Mouse (Mus musculus): Measurements from ENCODE around the gene Efcab8. TPM values are rescaled to one million over a fixed set of nuclear protein-coding genes. Genes with fewer than 3 reads are reported as not detected.

Efcab8 gene
- under 1 TPM in 1 of 2 experiments, not detected in 1; 0.28 TPM for total RNA-seq (2021)
- long read RNA-seq, partial matches to known transcripts = 0 of 1 reads
- long read RNA-seq, other reads (novel, unspliced or antisense) = 1 of 1 reads

DNA sequence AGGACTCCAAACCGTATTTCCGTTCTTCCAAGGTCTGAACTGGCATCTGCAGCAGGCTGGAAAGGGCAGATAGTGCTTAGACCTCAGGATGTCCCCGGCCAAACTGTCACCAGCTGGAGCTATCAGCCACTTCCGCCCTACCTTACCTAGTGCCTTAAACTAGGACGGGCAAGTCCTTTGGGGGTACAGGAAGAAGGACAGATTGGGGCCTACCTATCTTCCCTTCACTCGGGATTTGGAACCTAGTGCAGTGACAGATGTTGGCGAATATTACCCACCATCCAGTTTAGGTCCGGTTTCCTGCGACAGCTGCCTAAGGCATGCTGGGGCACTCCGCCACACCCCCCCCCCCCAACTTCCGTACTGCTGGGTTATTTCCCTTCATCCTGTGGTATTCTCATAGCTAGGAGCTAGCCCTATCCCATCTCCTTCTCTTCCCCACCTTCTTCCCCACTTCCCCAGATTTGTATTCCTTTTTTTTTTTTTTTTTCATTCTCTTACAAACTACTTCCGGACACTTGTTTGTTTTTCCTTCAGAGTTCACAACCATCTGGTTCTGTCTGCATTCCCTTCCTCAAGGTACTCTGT, at the start of gene Efcab8:
Gene Efcab8, plus strand, starts transcription at position 538 of the 588 bp plus-strand sequence.
- no peak for DNase-seq (ENCODE audit: low spot score in 2 of 2)

DNA sequence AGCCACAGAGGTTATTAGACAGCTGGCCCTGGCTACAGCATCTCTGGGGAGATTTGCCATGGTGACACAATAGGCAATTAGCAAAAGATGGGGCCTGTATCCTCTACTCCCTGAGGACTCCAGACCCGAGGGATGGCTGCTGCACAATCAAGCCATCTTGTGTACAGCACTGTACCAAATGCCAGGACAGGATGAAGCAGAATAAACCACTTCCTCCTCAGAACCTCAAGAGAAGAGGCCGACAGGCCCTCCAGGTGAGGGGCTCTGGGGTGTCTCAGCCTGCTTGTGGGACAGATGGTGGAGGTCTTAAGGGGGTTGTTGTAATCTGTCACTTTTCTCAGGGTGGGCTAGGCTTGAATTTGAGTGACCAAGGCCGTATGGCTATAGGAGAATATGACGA, 45.7 kb upstream of the Efcab8 start:
- no peak for DNase-seq (ENCODE audit: low spot score in 2 of 2)

DNA sequence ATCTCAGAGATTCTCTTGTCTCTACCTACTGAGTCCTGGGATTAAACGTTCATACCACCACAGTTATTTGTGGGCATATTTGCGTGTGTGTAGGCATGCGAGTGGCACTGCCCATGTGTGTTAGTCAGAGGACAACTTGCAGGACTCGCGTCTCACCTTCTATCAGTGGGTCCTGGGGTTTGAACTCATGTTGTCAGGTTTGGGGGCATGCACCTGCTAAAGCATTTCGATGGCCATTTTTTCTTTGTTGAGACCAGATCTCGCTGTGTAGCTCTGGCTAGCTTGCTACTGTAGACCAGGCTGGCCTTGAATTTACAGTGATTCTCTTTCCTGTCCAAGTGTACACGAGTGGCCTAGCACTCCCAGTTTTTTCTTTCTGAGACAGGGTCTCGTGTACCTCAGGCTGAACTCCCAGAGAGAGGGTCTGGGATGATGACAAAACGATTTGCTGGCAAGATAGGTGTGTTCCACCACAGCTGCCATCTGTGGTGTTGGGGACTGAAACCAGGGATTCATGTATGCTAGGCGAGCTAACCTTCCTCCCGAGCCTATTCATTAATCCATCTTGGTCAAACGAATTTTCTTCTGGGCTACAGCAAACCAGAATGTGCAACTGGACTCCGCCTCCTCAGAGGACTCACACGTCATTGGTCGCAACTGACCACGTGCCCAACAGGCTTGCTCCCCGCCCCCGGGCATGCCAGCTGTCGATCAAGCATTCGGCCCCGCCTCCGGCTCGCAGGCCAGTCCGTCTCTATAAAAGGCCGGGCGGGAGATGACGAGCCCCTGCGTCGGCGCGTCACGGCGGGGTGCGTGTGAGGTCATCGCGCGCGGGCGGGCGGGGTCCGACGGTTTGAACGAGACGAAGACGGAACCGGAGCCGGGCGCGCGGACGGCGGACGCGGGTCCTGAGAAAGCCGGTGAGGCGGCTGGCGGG, 39.0 kb upstream of the Efcab8 start, which contains the start of gene Mapre1:
Gene Mapre1, plus strand, starts transcription at position 775 of the 937 bp plus-strand sequence.
- DNase-seq (ENCODE audit: low spot score in 2 of 2) = peak; percentile 100

DNA sequence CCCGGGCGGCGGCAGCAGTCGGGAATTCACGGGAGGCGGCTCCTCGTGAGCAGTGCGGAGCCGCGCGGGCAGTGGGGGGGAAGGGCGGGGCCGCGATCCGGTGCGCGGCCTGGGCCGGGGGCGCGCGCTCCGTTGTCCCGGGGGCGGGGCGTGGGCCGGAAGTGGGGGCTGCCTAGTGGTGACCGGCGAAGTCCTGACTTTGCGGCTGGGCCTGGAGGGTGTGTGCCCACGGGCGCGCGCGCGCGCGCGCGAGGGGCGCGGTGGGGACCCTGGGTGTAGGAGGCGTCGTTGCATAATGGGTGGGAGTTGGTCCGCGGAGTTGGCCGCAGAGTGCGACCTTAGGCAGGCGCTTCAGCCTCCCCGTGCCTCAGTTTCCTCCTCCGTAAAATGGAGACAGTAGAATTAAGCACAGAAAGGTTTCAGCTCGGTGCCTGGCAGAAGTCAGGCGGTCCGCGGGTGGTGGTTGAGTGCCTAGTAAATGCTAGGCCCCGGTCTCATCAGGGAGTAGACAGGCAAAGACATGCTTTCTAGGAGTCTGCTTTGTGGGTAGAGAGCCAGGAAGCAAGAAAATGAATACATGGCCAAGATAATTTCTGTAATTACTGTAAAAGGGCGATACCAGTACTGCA, 38.2 kb upstream of the Efcab8 start:
- peak in 1 of 2 experiments; percentile 51 for DNase-seq (ENCODE audit: low spot score in 2 of 2)

DNA sequence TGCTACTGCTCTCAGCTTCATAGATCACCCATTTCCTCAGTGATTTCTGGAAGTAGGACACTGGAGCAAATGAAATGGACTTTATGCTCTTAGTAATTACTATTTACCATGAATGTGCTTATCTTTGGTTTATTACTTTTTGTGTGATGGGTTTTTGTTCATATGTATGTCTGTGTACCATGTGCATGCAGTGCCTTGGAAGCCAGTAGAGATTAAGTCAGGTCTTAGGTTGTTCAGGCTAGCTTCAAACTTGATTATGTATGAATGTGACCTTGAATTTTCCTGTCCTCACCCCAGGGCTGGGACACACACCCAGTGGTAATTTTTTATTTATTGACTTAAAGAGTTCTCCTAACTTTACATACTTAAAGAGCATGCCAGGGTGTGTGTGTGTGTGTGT, 31.7 kb upstream of the Efcab8 start:
- DNase-seq (ENCODE audit: low spot score in 2 of 2) = no peak

DNA sequence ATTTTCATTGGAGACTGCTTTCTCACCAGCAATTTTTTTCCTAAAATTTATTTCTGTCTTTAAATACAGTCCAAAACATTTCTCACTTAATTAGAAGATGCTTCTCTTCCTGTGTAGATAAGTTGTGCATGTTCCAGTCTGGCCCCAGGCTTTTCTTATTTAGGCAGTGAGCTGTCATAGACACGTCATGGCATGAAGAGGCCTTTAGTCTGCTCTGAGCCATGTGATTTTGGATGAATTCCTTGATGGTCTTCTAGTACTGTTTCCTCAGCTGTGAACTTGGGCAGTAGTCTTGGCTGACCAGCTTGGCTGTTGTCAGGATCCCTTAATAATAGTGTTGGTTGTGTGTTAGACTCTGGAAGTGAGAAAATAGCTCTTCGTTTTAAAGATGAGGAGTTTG, 29.4 kb upstream of the Efcab8 start:
- no peak for DNase-seq (ENCODE audit: low spot score in 2 of 2)

DNA sequence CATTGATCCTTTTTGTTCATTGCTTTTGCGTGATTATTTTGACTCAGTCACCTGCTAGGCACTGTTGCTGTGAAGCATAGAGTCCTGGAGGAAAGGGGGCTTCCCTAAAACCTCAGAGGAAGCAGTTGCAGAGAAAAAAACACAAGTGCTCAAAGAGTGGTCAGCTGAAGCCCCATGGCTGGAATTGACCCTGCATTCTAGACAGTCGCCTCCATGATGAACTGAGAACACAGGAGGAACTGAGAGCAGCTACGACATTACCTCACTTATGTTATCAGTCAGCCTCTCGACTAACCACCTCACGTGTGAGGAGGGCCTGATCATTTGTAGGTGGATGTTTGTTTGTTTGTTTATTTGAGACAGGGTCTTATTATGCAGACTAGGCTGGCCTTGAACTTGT, 17.6 kb upstream of the Efcab8 start:
- no peak for DNase-seq (ENCODE audit: low spot score in 2 of 2)

DNA sequence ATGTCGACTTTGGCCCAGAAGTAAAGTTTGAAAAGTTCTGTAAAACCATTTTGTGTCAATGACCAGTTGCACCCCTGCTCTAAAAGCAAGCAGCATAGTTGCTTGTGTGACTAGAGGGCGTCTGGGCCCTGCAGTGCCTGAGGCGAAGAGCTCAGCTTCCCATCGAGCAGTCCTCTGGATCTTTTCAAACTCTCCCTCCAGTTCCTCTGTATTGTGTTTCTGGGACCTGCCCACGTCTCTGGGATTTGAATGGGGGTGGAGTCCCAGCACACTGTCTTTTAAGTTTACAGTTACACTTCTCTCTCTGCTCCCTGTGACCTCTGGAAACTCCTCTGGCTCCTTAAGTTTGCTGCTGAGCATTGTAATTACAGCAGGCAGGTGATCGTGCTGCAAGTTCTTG, 12.2 kb upstream of the Efcab8 start:
- no peak for DNase-seq (ENCODE audit: low spot score in 2 of 2)

DNA sequence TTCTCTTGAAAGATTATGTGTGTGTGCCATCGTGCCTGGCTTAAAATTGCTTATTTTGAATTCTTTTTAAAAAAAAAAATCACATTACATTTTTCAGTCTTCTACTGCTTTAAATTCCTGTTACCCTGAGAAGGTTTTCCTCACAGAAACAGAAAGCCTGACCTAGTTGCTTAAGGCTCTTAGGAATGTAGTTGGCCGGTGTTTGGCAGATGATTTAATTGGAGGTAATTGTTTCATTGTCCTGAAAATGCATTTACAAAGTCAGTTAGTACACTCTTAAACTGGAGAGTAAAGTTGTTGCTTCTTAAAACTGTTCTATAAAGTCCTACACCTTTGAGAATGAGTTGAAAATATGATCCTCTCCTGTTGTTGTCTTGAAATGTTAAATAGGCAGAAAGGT, 10.8 kb upstream of the Efcab8 start:
- no peak for DNase-seq (ENCODE audit: low spot score in 2 of 2)

DNA sequence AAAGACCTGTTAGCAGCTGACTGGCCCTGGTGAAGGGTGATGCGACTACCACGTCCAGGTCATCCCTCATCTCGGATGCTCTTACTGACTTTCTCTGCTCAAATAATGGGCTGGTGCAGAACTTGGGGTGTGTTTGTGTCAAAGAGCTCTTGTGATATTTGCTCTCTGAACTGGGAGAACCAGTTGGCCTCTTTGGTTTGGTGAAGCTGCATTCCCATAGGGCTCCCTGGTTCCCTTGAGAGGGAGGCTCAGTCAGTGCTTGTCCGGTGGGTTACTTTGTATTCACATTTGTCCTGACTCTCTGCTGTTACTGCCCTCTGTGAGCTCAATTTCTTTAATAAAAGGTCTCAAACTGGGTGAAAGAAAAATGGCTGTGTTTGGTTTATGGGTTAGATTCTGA, 6.8 kb upstream of the Efcab8 start:
- DNase-seq (ENCODE audit: low spot score in 2 of 2) = no peak

DNA sequence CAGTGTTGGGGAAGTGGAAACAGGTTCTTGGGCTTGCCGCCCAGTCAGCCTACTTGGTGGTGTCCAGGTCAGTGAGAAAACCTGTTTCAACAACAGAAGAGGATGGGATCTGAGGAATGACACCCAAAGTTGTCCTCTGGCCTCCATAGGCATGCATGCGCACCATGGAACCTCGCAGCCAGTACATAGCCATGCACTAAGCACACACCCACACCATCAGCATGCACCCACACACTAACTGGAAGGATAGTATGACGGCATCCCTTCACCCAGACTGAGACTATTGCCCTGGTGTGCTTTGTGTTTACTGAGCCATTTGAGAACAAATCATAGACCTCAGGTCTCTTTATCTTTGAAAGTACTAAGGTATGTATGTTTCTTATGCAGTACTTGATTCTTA, 4.3 kb upstream of the Efcab8 start:
- DNase-seq (ENCODE audit: low spot score in 2 of 2) = no peak

DNA sequence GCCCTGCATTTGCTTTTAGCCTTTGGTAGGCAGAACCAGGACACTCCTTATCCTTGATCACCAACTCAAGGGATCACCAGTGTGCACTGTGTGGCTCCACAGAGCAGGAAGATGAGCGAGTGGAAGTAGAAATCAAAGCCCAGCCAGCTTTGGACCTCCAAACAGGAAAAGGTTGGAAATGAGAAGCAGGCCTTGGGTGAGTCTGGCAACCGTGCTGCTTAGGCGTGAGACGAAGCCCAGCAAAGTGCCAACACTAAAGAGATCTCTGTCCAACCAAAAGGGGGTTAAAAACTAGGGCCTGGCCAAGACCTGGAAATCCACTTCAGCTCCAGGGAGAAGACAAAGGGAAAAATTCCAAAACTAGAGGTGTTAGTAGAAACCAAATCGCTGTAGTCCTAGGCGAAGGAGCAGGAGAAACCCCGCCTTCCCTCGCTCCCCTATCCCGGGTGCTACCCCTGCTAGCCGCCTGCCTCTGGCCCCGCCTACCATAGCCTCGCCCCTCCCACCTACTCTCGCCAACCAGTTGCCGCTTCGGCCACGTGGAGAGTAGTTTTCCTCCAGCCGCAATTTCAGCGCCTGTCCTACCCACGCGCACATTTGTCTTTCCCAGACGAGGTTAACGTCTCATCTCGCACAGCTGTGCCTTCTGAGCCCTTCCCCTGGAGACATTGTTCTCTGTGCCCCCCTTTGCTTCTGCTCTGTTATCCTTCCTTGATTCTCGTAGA, 931 bp upstream of the Efcab8 start:
- peak; percentile 34 to 44 for DNase-seq (ENCODE audit: low spot score in 2 of 2)

DNA sequence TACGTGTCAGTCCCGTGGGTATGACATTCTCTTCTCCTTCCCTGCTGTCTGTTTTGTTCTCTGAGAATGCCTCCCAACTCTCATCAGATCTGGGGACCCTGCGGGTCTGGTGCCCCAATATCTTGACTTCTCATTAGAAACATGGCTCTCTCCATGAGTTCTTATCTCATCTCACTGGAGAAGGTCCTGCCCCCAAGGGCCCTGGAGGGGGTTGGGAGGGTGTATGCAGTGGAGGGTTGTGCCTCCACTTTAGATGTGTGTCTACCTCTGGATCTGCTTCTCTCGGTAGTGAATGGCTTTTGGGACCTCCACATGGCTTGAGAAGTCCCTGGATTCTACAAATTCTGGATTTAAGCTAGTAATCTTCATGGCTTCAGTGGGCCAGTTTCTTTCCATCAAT, 1.4 kb downstream of the Efcab8 start:
- no peak for DNase-seq (ENCODE audit: low spot score in 2 of 2)

DNA sequence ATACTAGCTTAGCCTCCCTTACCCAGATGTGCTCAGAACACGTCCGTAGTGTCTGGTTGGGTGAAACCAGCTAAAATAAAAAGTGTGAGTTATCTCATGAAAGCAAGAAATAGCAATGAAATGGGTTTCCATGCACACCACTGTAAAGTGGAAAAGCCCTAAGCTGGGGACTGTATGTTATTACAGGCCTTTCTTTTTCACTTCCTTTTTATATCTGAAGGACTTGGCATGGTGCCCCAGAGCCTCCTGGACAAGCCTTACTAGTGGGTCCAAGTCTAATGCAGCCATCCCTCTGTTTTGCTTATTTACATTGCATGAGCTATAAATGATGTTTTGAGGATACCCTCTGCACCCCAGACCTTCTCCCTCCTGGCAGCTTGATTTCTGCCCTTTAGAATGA, 4.9 kb downstream of the Efcab8 start:
- no peak for DNase-seq (ENCODE audit: low spot score in 2 of 2)

DNA sequence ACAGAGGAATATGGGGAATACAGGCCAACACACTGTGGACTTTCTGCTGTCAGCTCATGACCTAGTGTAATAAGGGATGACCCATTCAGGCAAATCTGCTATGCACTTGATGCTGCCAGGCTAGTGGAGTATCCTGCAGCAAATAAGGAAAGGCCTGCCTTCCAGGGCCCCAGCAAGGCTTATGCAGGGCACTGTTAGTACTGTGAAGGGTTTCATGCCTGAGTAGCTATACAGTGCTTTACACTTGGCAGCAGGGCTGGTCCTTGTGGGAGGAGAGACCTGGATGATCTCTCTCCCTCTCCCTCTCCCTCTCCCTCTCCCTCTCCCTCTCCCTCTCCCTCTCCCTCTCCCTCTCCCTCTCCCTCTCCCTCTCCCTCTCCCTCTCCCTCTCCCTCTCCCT, 13.6 kb downstream of the Efcab8 start:
- no peak for DNase-seq (ENCODE audit: low spot score in 2 of 2)

DNA sequence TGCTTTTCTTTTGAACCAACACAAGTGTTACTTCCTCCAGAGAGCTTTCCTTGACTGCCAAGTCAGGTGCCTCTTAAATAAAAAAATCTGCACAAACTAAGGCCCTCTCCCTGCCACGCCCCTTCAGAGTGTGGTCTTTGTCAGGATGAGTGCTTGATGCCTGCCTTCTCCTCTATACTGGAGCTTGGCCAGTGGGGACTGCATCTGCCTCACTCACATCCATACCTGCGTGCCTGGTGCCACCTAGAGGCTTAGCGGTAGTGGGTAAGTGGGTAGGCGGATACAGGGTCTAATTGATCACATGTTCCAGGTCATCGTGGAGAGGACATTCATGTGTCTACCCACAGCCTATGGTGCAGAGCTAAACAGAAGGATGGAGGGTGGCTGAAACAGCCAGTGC, 15.4 kb downstream of the Efcab8 start:
- no peak for DNase-seq (ENCODE audit: low spot score in 2 of 2)

DNA sequence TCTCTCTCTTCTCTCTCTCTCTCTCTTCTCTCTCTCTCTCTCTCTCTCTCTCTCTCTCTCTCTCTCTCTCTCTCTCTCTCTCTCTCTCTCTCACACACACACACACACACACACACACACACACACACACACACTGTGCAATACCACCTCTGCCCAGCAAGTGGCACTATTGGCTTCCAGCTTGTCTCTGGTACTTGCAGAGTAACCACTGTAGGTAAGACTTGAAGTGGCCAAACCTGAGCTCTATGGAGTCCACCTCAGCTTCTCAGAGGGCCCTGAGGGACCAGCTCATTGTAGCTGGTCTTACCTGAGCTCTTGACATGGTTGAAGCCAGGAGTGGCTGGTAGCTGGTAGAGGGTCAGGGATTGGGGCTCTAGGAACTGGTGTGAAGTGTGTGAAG, 27.7 kb downstream of the Efcab8 start:
- peak; percentile 25 to 76 for DNase-seq (ENCODE audit: low spot score in 2 of 2)

DNA sequence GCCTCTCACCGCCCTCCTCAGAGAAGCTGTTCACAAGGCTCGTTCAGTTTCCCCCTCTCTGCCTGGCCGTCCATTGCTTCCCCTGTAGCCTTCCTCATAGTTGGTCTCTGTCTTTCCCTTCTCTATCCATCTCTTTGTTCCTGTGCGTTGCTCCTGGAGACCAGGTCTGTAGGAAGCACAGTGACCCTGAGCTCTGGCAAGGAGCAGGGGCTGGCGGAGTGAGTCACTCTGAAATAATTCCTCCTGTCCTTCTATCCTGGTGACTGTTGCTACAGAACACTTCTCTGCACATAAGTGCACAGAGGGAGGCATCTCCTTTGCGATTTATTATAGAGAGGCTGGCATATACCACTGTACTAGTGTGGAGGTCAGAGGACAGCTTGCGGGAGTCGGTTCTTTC, 28.4 kb downstream of the Efcab8 start:
- no peak for DNase-seq (ENCODE audit: low spot score in 2 of 2)

DNA sequence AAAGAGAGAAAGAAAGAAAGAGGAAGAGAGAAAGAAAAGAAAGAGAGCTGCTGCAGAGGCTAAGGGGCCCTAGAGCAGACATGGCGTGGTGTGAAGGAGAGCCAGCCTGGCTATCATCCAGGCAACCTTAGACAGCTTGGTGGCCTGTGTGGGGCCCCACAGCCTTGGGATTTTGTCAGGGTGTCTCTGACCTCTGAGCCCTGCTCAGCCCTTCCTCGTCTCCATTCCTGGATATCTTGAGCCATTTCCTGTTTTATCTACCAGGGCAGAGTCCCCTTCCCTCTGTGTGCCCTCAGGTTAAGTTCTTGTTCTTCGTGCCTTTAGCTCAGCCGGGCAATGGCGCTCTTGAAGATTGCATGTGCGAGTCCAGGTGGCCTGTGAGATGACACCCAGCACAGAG, 29.1 kb downstream of the Efcab8 start:
- DNase-seq (ENCODE audit: low spot score in 2 of 2) = no peak

DNA sequence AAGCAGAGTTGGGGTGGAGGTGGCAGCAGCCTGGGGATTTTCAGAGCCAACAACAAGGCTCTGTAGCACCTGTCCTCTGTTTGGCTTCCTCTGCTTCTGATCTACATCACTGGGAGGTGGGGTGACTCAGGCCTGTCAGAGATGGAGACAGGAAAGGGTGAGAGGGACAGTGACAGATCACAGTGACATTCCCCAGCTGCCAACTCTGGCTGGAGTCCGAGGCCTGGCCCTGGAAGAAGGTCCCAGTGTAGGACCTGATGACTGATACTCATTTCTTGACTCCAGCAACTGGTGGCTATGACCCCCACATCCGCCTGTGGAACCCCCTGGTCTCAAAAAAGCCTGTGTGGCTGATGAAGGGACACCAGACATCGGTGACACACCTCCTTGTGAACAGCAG, 30.2 kb downstream of the Efcab8 start:
- no peak for DNase-seq (ENCODE audit: low spot score in 2 of 2)

DNA sequence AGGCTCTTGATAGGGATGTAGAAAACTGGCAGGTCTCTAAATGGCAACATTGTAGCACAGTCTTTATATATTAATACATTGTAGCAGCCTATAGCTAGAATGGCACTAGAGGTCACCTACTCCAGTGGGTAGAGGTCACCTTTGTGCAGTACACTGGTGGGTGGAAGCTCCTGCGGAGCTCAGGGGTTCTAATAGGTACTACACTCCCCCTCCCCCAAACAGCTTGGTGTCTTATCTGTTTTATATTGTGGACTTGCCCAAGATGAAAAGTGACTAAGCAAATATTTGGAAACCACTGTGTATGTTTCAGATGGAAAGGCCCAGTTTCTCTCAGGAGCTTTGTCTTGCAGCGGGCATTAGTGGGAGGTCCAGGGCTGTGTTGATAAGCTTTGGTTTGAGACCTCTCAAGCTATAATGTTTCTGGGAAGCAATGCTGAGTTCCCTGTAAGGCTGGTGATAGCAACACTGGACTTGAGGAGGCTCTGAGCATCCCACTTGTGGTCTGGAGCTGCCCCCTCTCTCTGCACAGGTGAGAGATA, 42.3 kb downstream of the Efcab8 start:
- no peak for DNase-seq (ENCODE audit: low spot score in 2 of 2)

All from layer of hippocampus, adult 18-20 months (tissue).